Mouse (Mus musculus): ENCODE results near the gene Tmem40.

Gene Tmem40

GRCm38 (mm10) chr6:115761995-115762756 is at the start of gene Tmem40:
Gene Tmem40, minus strand, starts transcription at chr6:115762410.
- DNase-seq, result peak; percentile 50

GRCm38 (mm10) chr6:115811606-115812005 is 49.4 kb upstream of the Tmem40 start:
- no peak for DNase-seq

- DNase-seq, result peak; percentile 86
Measured at GRCm38 (mm10) chr6:115808488-115809231, 46.5 kb upstream of the Tmem40 start, which contains the start of gene Rpl32. Gene Rpl32, minus strand, starts transcription at chr6:115808747.

DNA sequence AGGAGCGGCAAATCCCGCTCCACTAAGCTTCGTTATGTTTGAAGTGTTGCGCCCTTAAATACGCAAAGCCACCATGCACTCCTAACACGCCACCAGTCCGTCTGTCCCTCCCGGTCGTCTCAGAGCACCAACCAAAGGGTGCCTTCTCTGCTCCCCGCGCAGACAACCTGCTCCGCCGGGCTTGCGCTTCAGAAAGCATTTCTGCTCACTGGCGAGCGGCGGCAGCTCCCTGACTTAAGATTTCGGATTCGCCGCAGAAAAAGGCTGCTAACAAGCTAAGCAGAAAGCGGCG is 45.9 kb upstream of the Tmem40 start:
- DNase-seq, result no peak

DNA sequence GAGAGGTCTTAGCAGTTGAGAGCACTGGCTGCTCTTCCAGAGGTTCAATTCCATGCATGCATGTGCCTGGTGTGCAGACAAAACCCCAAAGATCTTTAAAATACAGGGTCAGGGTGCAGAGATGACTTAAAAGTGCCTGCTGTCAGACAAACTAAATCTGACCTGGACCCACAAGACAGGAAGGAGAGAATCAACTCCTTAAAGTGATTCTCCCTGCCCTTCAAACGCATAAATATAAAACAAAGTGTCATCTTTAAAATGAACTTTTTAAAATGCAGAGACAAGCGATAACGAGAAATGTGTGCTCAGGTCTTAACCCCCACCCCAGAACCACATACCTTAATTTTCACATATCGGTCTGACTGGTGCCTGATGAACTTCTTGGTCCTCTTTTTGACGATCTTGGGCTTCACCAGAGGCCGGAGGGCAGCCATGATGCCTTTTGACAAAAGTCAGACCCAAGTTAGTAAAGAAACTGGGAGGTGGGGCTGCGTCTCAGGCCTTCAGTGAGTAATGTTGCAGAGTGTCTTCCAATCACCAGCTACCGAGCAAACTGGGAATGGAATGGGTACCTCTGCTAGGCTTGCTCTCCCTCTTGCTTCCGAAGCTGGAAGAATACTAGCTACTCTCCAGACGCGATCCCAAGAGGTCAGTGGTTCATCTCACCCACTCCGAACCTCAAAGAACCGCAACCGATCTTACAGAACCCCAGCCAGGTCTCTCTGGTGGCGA is 45.4 kb upstream of the Tmem40 start:
- no peak for DNase-seq

DNA sequence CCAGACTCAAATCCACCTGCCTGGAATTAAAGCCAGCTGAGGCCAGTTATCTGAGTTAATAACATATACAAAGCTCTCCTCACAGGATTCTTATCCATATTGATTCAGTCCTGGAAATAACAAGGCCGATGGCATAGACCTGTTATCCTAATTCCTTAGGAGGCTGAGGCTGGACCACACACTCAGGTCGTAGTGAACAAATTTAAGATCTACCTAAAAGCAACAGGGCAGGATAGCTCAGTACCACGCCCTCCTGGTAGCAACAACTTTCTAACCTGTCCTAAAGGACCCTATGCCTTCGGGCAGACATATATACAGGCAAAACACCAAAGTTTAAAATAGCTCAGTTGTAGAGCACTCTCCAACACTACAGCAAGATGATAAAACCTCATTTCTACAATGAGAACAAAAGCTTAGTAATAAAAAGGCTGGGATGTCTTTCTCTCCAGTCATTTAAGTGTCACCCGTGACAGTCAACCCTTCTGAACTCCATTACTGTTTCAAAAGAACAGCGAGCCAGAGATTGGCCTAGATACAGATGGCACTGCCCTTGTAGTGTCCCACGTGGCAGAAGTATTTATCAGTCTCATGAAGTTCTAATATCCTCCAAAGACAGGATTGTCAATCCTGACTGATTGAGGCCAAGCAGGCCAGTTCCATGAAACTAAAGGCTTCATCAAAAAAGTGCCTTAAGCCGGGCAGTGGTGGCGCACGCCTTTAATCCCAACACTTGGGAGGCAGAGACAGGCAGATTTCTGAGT is 42.4 kb upstream of the Tmem40 start:
- no peak for DNase-seq

- DNase-seq, result peak; percentile 54
Measured at GRCm38 (mm10) chr6:115803541-115804382, 41.6 kb upstream of the Tmem40 start.

- no peak for DNase-seq
Measured at GRCm38 (mm10) chr6:115801811-115802210, 39.6 kb upstream of the Tmem40 start.

DNA sequence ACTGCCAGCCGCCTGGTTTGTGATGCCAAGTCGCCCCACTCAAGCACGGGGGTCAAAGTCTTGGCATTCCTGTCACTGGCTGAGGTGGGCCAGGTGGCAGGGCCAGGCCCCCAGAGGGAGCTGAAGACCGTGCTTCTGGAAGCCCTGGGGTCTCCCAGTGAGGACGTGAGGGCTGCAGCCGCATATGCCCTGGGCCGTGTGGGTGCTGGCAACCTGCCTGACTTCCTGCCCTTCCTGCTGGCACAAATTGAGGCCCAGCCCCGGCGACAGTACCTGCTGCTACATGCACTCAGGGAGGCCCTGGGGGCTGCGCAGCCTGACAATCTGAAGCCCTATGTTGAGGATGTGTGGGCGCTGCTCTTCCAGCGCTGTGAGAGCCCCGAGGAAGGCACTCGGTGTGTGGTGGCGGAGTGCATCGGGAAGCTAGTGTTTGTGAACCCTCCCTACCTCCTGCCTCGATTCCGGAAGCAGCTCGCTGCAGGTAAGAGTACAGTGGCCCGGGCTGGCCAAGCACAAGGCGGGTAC is 30.5 kb upstream of the Tmem40 start:
- peak; percentile 44 for DNase-seq

GRCm38 (mm10) chr6:115791842-115792686 is 29.9 kb upstream of the Tmem40 start:
- peak; percentile 32 for DNase-seq

DNA sequence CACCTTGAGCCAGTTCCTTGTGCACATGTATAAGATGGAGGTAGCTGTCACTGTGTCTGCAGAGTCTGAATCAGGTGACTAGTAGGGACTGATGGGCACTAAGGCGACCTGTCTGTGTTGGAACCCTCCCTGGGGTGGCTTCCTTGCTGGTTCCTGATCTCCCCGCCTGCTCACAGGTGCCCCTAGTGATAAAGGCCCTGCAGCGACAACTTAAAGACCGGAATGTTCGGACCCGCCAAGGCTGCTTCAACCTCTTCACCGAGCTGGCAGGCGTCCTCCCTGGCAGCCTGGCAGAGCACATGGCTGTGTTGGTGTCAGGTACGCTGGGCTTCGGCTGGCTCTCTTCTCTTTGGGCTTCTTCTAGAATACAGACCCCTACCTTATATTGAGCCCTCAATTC is 28.8 kb upstream of the Tmem40 start:
- DNase-seq, result no peak

- no peak for DNase-seq
Measured at GRCm38 (mm10) chr6:115782781-115783180, 20.6 kb upstream of the Tmem40 start.

GRCm38 (mm10) chr6:115776363-115776762 is 14.2 kb upstream of the Tmem40 start:
- no peak for DNase-seq

DNA sequence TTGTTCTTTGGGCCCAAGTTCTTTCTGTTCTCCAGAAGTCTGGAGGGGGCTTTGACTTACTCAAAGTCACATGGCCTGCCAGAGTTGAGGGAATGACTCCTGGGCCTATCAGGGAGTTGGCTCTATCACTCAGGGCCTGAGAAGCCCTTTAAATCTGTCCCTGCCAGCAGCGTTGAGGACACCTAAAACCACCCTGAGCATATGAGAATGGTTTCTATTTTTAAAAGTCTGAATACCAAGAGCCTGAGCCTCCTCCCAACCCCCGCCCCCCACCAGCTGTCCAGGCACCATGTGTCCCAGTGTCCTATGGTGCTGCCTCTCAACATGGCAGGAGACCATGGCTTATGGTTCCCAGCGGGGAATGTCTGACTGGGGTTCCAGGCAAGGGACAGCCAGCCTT is 13.6 kb upstream of the Tmem40 start:
- no peak for DNase-seq

GRCm38 (mm10) chr6:115774501-115774921 is 12.3 kb upstream of the Tmem40 start, which contains the start of gene Cand2:
Gene Cand2, plus strand, starts transcription at chr6:115774538.
- DNase-seq, result peak; percentile 71

DNA sequence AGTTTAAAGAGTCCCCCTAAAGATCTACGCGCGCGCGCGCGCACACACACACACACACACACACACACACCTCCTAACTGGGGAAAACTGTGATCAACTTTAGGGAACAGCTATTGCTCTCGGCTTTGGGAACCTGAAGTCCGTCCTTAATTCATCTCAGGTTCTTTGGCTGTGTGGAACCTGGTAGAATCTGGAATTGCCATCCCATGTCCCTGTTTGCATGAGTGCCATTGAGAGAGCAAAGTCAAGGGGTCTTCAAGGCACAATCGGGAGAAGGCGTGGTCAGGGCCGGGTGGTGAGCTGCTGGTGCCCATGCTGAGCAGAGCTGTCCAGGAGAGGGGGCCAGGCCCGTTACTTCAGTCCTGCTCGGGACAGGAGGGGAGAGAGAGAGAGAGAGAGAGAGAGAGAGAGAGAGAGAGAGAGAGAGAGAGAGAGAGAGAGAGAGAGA is 11.8 kb upstream of the Tmem40 start:
- peak; percentile 40 for DNase-seq

- DNase-seq, result no peak
Measured at GRCm38 (mm10) chr6:115772604-115773003, 10.4 kb upstream of the Tmem40 start.

DNA sequence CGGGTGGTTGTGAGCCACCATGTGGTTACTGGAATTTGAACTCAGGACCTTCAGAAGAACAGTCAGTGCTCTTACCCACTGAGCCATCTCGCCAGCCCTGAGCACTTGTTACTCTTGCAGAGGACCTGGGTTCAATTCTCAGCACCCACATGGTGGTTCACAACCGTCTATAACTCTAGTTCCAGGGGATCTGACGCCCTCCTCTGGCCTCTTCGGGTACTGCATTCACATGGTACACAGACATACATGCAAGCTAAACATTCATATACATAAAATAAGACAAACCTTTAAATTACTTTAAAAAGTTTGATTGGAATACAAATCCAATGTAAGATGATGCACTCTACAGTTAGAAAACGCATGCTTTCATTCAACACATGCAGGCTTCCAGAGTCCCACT is 10.0 kb upstream of the Tmem40 start:
- DNase-seq, result no peak

GRCm38 (mm10) chr6:115770852-115771251 is 8.6 kb upstream of the Tmem40 start:
- no peak for DNase-seq

- DNase-seq, result no peak
Measured at GRCm38 (mm10) chr6:115770059-115770670, 8.0 kb upstream of the Tmem40 start.

Data from thymus, postnatal 25 days (tissue).